Mouse (Mus musculus) heart, postnatal 0 days (tissue): ENCODE results near the gene Stab2. TPM values are rescaled to one million over a fixed set of nuclear protein-coding genes. Genes with fewer than 3 reads are reported as not detected.

ENCODE experiments used
- ATAC-seq: fragments of 200-750 bp; cut with Nextera tagmentation; 2 replicates; pipeline ENCODE4 v1.8.0; 2017; ENCODE audit warnings: low read depth, moderate number of reproducible peaks, moderate library complexity; ENCODE audit not compliant: insufficient read depth
- DNase-seq: peaks from one replicate; pipeline ENCODE4 v3.0.0-alpha.2; 2016; ENCODE audit warnings: low spot score
- H3K27ac ChIP-seq: fragments of 300-500 bp; sonication (generic); 2 replicates; pipeline ENCODE4 v1.5.1; 2014; ENCODE audit warnings: low read depth, mild to moderate bottlenecking
- H3K27me3 ChIP-seq: fragments of 300-500 bp; sonication (generic); 2 replicates; pipeline ENCODE4 v1.6.1; 2014; ENCODE audit warnings: low read length, mixed read lengths; ENCODE audit not compliant: control insufficient read depth, insufficient read depth
- H3K36me3 ChIP-seq: fragments of 300-500 bp; sonication (generic); replicated peaks from 2 replicates; pipeline ENCODE4 v1.6.1; 2014; ENCODE audit warnings: low read length, mixed read lengths; ENCODE audit not compliant: control insufficient read depth, insufficient read depth
- H3K4me1 ChIP-seq: fragments of 300-500 bp; sonication (generic); 2 replicates; pipeline ENCODE4 v1.6.1; 2014; ENCODE audit warnings: antibody characterized with exemption; ENCODE audit not compliant: control insufficient read depth, insufficient read depth
- H3K4me2 ChIP-seq: fragments of 300-500 bp; sonication (generic); 2 replicates; pipeline ENCODE4 v1.6.1; 2014; ENCODE audit warnings: low read depth, mild to moderate bottlenecking, low read length, moderate library complexity
- H3K4me3 ChIP-seq: fragments of 300-500 bp; sonication (generic); 2 replicates; pipeline ENCODE4 v1.5.1; 2014; ENCODE audit warnings: low read depth, low read length
- H3K9ac ChIP-seq: fragments of 300-500 bp; sonication (generic); replicated peaks from 2 replicates; pipeline ENCODE4 v1.6.1; 2014; ENCODE audit warnings: low read depth, low read length, mixed read lengths
- H3K9me3 ChIP-seq: fragments of 300-500 bp; sonication (generic); replicated peaks from 2 replicates; pipeline ENCODE4 v1.6.1; 2016; ENCODE audit warnings: low read length; ENCODE audit not compliant: control insufficient read depth
- CTCF ChIP-seq: IDR thresholded peaks from 2 replicates; pipeline ENCODE4 v1.5.1; 2016; ENCODE audit warnings: antibody characterized with exemption, control low read depth, low read depth
- EP300 ChIP-seq: IDR thresholded peaks from 2 replicates; pipeline ENCODE4 v1.6.1; 2016; ENCODE audit warnings: antibody characterized with exemption, low read depth
- WGBS: fragments of 180-500 bp; shearing (Covaris S2); extraction: QIAGEN DNeasy Blood & Tissue Kit; methylation state at CpG from one replicate; pipeline ENCODE4 v1.1.7; 2014; 5-methylcytosine and 5-hydroxymethylcytosine counted together
- polyA plus RNA-seq: library from polyadenylated mRNA; unstranded; fragments of >200 nt; fragmentation: Nextera tagmentation; extraction: Ambion mirVana; gene quantifications from 2 replicates; pipeline ENCODE4 v1.2.1, GENCODE M21; 2015
- total RNA-seq: library from RNA; depleted of rRNA; stranded (reverse); fragments of >200 nt; gene quantifications from 2 replicates; pipeline ENCODE4 v1.2.3, GENCODE M21; 2014; ENCODE audit warnings: low replicate concordance

Stab2 gene
- total and polyA plus RNA-seq, 2 experiments from 2014 or later = 0.22 to 3.9 TPM

GRCm38 (mm10) chr10:86853433-86853832 lies 154.4 kb downstream of the Stab2 start:
- Histone ChIP-seq H3K4me1 (peaks cover 14% of the 10 kb centered on the region), H3K9ac (no peak overlapping the region), H3K4me2 (no peak overlapping the region), H3K4me3 (no peak overlapping the region), H3K9me3 (no peaks in the 10 kb centered on the region), H3K27ac (no peak overlapping the region), H3K27me3 (no peaks in the 10 kb centered on the region), H3K36me3 (no peaks in the 10 kb centered on the region)
- no peak for TF ChIP-seq EP300
- TF ChIP-seq CTCF = no peak
- DNase-seq (no peak), ATAC-seq (no peak)
- WGBS = 71% methylated on average over 3 of the region's 3 CpGs

DNA sequence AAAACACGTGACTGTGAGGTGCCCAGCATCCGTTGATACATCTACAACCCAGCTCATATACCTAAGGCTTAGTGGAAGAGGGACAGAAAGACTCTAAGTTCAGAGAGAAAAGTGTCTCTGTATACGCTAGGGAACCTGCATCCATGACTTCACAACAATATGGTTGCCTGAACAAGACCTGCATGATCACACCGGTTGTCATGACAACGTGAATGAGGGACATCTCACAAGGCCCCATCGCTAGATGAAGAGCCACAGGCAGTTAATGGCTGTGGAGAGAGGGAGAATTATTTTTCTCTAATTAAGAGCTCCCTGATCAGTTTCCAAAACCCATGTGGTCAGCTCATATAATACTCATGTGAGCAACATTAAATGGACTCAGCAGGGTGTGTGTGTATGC lies 155.7 kb downstream of the Stab2 start:
- H3K4me3 ChIP-seq = no peak overlapping the region
- WGBS = 80% methylated on average over 6 of the region's 6 CpGs
- no peak for ATAC-seq
- no peak overlapping the region for H3K27ac ChIP-seq
- H3K27me3 ChIP-seq = no peaks in the 10 kb centered on the region
- DNase-seq = no peak
- no peaks in the 10 kb centered on the region for H3K9me3 ChIP-seq
- peaks cover 18% of the 10 kb centered on the region for H3K4me1 ChIP-seq
- TF ChIP-seq EP300 = no peak
- no peak for TF ChIP-seq CTCF
- H3K4me2 ChIP-seq = no peak overlapping the region
- H3K9ac ChIP-seq = no peak overlapping the region
- no peaks in the 10 kb centered on the region for H3K36me3 ChIP-seq

DNA sequence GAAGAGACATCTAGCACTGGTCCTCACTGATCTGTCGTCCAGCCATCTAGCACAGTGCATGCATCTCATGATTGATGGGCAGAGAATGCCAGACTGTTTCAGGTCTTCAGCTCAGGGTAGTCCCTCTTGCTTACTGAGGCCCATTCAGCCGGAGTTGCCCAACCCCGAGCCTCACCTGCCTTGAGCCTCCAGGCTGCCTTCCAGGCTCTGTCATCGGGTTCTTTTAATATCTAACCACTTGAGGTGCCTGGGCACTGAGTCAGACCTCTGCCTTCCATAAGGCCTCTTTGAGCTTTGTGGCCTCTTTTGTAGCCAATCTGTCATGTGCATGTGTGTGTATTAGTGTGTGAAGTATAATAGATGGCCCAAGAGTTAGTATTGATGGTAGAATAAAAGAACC lies 158.3 kb downstream of the Stab2 start:
- peaks cover 18% of the 10 kb centered on the region for H3K4me1 ChIP-seq
- no peak overlapping the region for H3K4me3 ChIP-seq
- 41% methylated on average over 4 of the region's 4 CpGs for WGBS
- no peak overlapping the region for H3K4me2 ChIP-seq
- H3K27ac ChIP-seq = no peak overlapping the region
- no peaks in the 10 kb centered on the region for H3K27me3 ChIP-seq
- ATAC-seq (0 out of 2 replicates have a peak, but pooled peaks have one; percentile 15), DNase-seq (no peak)
- no peak overlapping the region for H3K9ac ChIP-seq
- TF ChIP-seq CTCF = no peak
- no peak for TF ChIP-seq EP300
- no peaks in the 10 kb centered on the region for H3K9me3 ChIP-seq
- no peaks in the 10 kb centered on the region for H3K36me3 ChIP-seq

- no peak overlapping the region for H3K4me3 ChIP-seq
- TF ChIP-seq EP300 (no peak), CTCF (no peak)
- peaks cover 18% of the 10 kb centered on the region for H3K4me1 ChIP-seq
- H3K9ac ChIP-seq = no peak overlapping the region
- ATAC-seq (no peak), DNase-seq (no peak)
- H3K4me2 ChIP-seq = no peak overlapping the region
- WGBS = 78% methylated on average over 4 of the region's 4 CpGs
- H3K27me3 ChIP-seq = no peaks in the 10 kb centered on the region
- H3K27ac ChIP-seq = no peak overlapping the region
- no peaks in the 10 kb centered on the region for H3K36me3 ChIP-seq
- H3K9me3 ChIP-seq = no peaks in the 10 kb centered on the region
Measured at GRCm38 (mm10) chr10:86849087-86849486, 158.7 kb downstream of the Stab2 start.

- Histone ChIP-seq H3K4me3 (no peak overlapping the region), H3K36me3 (no peaks in the 10 kb centered on the region), H3K27me3 (no peaks in the 10 kb centered on the region), H3K4me2 (no peak overlapping the region), H3K9me3 (no peaks in the 10 kb centered on the region), H3K27ac (no peak overlapping the region), H3K4me1 (peaks cover 18% of the 10 kb centered on the region), H3K9ac (no peak overlapping the region)
- 63% methylated on average over 9 of the region's 9 CpGs for WGBS
- ATAC-seq (no peak), DNase-seq (no peak)
- TF ChIP-seq EP300 (no peak), CTCF (no peak)
Measured at GRCm38 (mm10) chr10:86846926-86847467, 160.8 kb downstream of the Stab2 start.

DNA sequence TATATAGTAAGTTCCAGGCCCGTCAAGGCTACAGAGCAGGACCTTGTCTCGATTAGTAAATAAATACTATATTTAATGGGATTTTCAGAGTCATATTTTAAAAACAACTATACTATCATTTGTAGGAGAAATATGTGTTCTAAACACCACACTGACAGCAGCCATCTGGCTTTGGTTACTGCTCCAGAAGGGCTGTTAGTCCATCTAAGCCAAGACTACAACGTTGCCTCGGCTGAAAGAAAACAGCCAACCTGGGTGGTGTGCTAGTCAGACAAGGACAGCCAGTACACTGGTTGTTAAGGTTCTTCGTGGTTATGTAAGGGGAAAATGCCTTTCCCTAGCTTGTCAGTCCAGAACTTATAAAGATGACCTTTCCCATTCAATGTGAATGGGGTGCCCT lies 165.2 kb downstream of the Stab2 start:
- no peak for DNase-seq
- Histone ChIP-seq H3K27me3 (no peaks in the 10 kb centered on the region), H3K4me3 (no peak overlapping the region), H3K27ac (no peak overlapping the region), H3K4me2 (no peak overlapping the region), H3K9ac (no peak overlapping the region), H3K4me1 (no peaks in the 10 kb centered on the region), H3K36me3 (peaks cover 16% of the 10 kb centered on the region; the same call in 1 of the 2 replicates), H3K9me3 (no peaks in the 10 kb centered on the region)
- ATAC-seq = no peak
- TF ChIP-seq CTCF (no peak), EP300 (no peak)
- WGBS = 86% methylated on average over 5 of the region's 5 CpGs
